Mouse (Mus musculus) olfactory bulb, adult 2 months (tissue): ENCODE results near the gene Noxo1.

Experiments used
- CTCF ChIP-seq: fragments of 200-500 bp; IDR thresholded peaks from 2 replicates; pipeline ENCODE4 v1.5.1; 2012; ENCODE audit warnings: low read depth, mild to moderate bottlenecking, low read length, moderate library complexity; ENCODE audit not compliant: insufficient read depth
- POLR2A ChIP-seq: fragments of 200-500 bp; IDR thresholded peaks from 2 replicates; pipeline ENCODE4 v1.6.1; 2012; ENCODE audit warnings: mild to moderate bottlenecking, low read depth, low read length, moderate library complexity; ENCODE audit not compliant: insufficient read depth

- TF ChIP-seq CTCF: no peak
- TF ChIP-seq POLR2A: peak; percentile 97
Measured at GRCm38 (mm10) chr17:24669545-24670245, 26.3 kb upstream of the Noxo1 start, which contains the start of gene Zfp598.
